Comparison of ENCODE assay signal across 10 mouse cellular contexts in genomic region chr7:79345902-79346301, GRCm38 (mm10). TPM values are rescaled to one million over a fixed set of nuclear protein-coding genes. Genes with fewer than 3 reads are reported as not detected.
DNase-seq lines count a peak whose midpoint lies in the region; ATAC-seq and TF ChIP-seq lines count a peak whose summit lies in the region.
"Had no signal": no experiment of that assay in that cellular context is flagged by ENCODE, and none has a peak within 500 bp of the region (broad histone marks: within the 10 kb centered on the region; RNA-seq: fewer than 3 reads in every experiment).

No protein-coding gene starts in this region.

- WGBS in liver, embryonic 12.5 days (ENCODE audit: insufficient replicate concordance) = 44% methylated on average over 4 of the region's 4 CpGs
- 45% methylated on average over 4 of the region's 4 CpGs for WGBS in liver, embryonic 14.5 days (ENCODE audit: insufficient replicate concordance)

- no peaks in the 10 kb centered on the region for H3K4me1 ChIP-seq in liver, embryonic 12.5 days
- no peaks in the 10 kb centered on the region for H3K4me1 ChIP-seq in liver, embryonic 14.5 days (replicated peaks; ENCODE audit: control insufficient read depth in 2 of 2, insufficient read depth in 2 of 2, low read length in 1 of 2)

- no peak overlapping the region for H3K9ac ChIP-seq in liver, embryonic 12.5 days
- H3K9ac ChIP-seq in liver, embryonic 14.5 days (replicated peaks) = no peak overlapping the region
- H3K9ac ChIP-seq: heart, embryonic 15.5 days had no signal

- TF ChIP-seq EP300 in liver, embryonic 14.5 days (IDR thresholded peaks at IDR 0.05; ENCODE audit: low read depth) = no peak

- H3K36me3 ChIP-seq in liver, embryonic 12.5 days = peaks cover 77% of the 10 kb centered on the region
- peaks cover 29% of the 10 kb centered on the region for H3K36me3 ChIP-seq in liver, embryonic 14.5 days (replicated peaks; ENCODE audit: control insufficient read depth, insufficient read depth, low read depth)

- no peak overlapping the region for H3K27ac ChIP-seq in liver, embryonic 12.5 days
- no peak overlapping the region for H3K27ac ChIP-seq in liver, embryonic 14.5 days
- H3K27ac ChIP-seq: heart, embryonic 15.5 days had no signal

- DNase-seq in cerebellum, adult 11 months = peak; percentile 30
- peak; percentile 71 for DNase-seq in liver
- peak; percentile 83 for DNase-seq in adrenal gland, postnatal 10 days
- peak; percentile 34 for DNase-seq in forelimb bud, embryonic 11.5 days (ENCODE audit: low read depth, low spot score)
- peak; percentile 41 to 54 (median 51) for DNase-seq in liver, embryonic 14.5 days (ENCODE audit: low read depth in 3 of 3, low spot score in 3 of 3)
- DNase-seq in spleen, postnatal 10 days (ENCODE audit: low spot score in 2 of 2) = peak; percentile 45 to 78

- H3K4me3 ChIP-seq in liver, embryonic 12.5 days = no peak overlapping the region
- no peak overlapping the region for H3K4me3 ChIP-seq in liver, embryonic 14.5 days (ENCODE audit: insufficient read depth in 1 of 2, low read depth in 2 of 2, low read length in 2 of 2)
- H3K4me3 ChIP-seq: heart, embryonic 15.5 days; myocyte had no signal

- TF ChIP-seq CTCF in liver, embryonic 14.5 days (IDR thresholded peaks at IDR 0.05; ENCODE audit: low read depth) = peak; percentile 68

- H3K9me3 ChIP-seq in liver, embryonic 12.5 days (replicated peaks) = no peaks in the 10 kb centered on the region
- H3K9me3 ChIP-seq in liver, embryonic 14.5 days (ENCODE audit: control insufficient read depth, low read length) = no peaks in the 10 kb centered on the region
- H3K9me3 ChIP-seq: heart, embryonic 15.5 days had no signal

- H3K4me2 ChIP-seq in liver, embryonic 12.5 days = no peak overlapping the region
- H3K4me2 ChIP-seq in liver, embryonic 14.5 days (ENCODE audit: low read depth) = no peak overlapping the region
- H3K4me2 ChIP-seq: heart, embryonic 15.5 days had no signal

- no peaks in the 10 kb centered on the region for H3K27me3 ChIP-seq in liver, embryonic 12.5 days (replicated peaks)
- no peaks in the 10 kb centered on the region for H3K27me3 ChIP-seq in liver, embryonic 14.5 days (ENCODE audit: control insufficient read depth, insufficient read depth, low read length)

- ATAC-seq in cerebellum, adult (ENCODE audit: insufficient number of reproducible peaks, low FRiP score, low TSS enrichment) = no peak
- ATAC-seq in liver, embryonic 12.5 days = no peak
- ATAC-seq in liver, embryonic 14.5 days (ENCODE audit: insufficient read depth) = no peak

RNA-seq across cellular contexts. Expression of gene Rlbp1, which starts 40.9 kb away (rescaled TPM):
- polyA plus RNA-seq in liver, embryonic 12.5 days (2016; fragmentation: Nextera tagmentation; extraction: Ambion mirVana) = 0.10 TPM in 1 of 2 replicates, not detected in the other
- total RNA-seq in adrenal gland, postnatal 10 days (2021) = not detected
- 0.03 and 0.04 TPM in 2 replicates for polyA plus RNA-seq in liver, embryonic 14.5 days (2012; rRNA removed)
- not detected in 2 replicates for polyA plus RNA-seq in liver, embryonic 14.5 days (2014; fragmentation: Nextera tagmentation; extraction: Ambion mirVana)
- polyA plus RNA-seq: heart, embryonic 15.5 days; myocyte had no signal

RNA-seq across cellular contexts. Expression of gene Fanci, which starts 45.8 kb away (rescaled TPM):
- 13.8 and 14.4 TPM in 2 replicates for polyA plus RNA-seq in liver, embryonic 12.5 days (2016; fragmentation: Nextera tagmentation; extraction: Ambion mirVana)
- total RNA-seq in adrenal gland, postnatal 10 days (2021) = 1 to 10 TPM; 2.6 to 3.3 TPM
- polyA plus RNA-seq in liver, embryonic 14.5 days (2012; rRNA removed) = 4.3 and 6.7 TPM in 2 replicates
- polyA plus RNA-seq in liver, embryonic 14.5 days (2014; fragmentation: Nextera tagmentation; extraction: Ambion mirVana) = 10.0 and 11.3 TPM in 2 replicates

Comparison
In these comparisons a context has a peak if more than half of its experiments do, and no peak if none do; other contexts are left out.
1. DNase-seq: peak in every context shown above with its lines; median percentile 83 in adrenal gland, postnatal 10 days; 71 in liver; 62 in spleen, postnatal 10 days; 51 in liver, embryonic 14.5 days; 34 in forelimb bud, embryonic 11.5 days; 30 in cerebellum, adult 11 months.